Mouse (Mus musculus): ENCODE results near the gene Dok5. TPM values are rescaled to one million over a fixed set of nuclear protein-coding genes. Genes with fewer than 3 reads are reported as not detected.

Dok5 gene
- polyA plus RNA-seq, 1 experiment, result not detected

- peaks cover 55% of the 10 kb centered on the region for H3K9me3 ChIP-seq
- TF ChIP-seq GATA1 (IDR thresholded peaks at IDR 0.05; ENCODE audit: borderline replicate concordance, low read length), result no peak
- no peak for TF ChIP-seq FLI1 (IDR thresholded peaks at IDR 0.05; ENCODE audit: low read length)
- H3K27me3 ChIP-seq (replicated peaks), result no peaks in the 10 kb centered on the region
- H3K4me3 ChIP-seq (replicated peaks), result no peak overlapping the region
- H3K4me1 ChIP-seq, result no peaks in the 10 kb centered on the region
- H3K36me3 ChIP-seq (replicated peaks; ENCODE audit: low read length), result no peaks in the 10 kb centered on the region
Measured at GRCm38 (mm10) chr2:170903029-170903306, 171.4 kb downstream of the Dok5 start.

GRCm38 (mm10) chr2:170903367-170903766 lies 171.8 kb downstream of the Dok5 start:
- Histone ChIP-seq H3K9me3 (peaks cover 55% of the 10 kb centered on the region), H3K36me3 (replicated peaks; ENCODE audit: low read length) (no peaks in the 10 kb centered on the region), H3K4me3 (replicated peaks) (peak overlapping the region; percentile 76), H3K4me1 (no peaks in the 10 kb centered on the region), H3K27me3 (replicated peaks) (no peaks in the 10 kb centered on the region)
- TF ChIP-seq GATA1 (IDR thresholded peaks at IDR 0.05; ENCODE audit: borderline replicate concordance, low read length), result no peak
- no peak for TF ChIP-seq FLI1 (IDR thresholded peaks at IDR 0.05; ENCODE audit: low read length)

- no peak for TF ChIP-seq FLI1 (IDR thresholded peaks at IDR 0.05; ENCODE audit: low read length)
- TF ChIP-seq GATA1 (IDR thresholded peaks at IDR 0.05; ENCODE audit: borderline replicate concordance, low read length), result no peak
- no peaks in the 10 kb centered on the region for H3K4me1 ChIP-seq
- H3K9me3 ChIP-seq, result peaks cover 51% of the 10 kb centered on the region
- no peaks in the 10 kb centered on the region for H3K27me3 ChIP-seq (replicated peaks)
- H3K36me3 ChIP-seq (replicated peaks; ENCODE audit: low read length), result no peaks in the 10 kb centered on the region
- no peak overlapping the region for H3K4me3 ChIP-seq (replicated peaks)
Measured at GRCm38 (mm10) chr2:170912589-170913223, 181.1 kb downstream of the Dok5 start.

- no peaks in the 10 kb centered on the region for H3K27me3 ChIP-seq (replicated peaks)
- no peaks in the 10 kb centered on the region for H3K36me3 ChIP-seq (replicated peaks; ENCODE audit: low read length)
- TF ChIP-seq FLI1 (IDR thresholded peaks at IDR 0.05; ENCODE audit: low read length), result no peak
- no peak overlapping the region for H3K4me3 ChIP-seq (replicated peaks)
- H3K4me1 ChIP-seq, result no peaks in the 10 kb centered on the region
- H3K9me3 ChIP-seq, result peaks cover 58% of the 10 kb centered on the region
Measured at GRCm38 (mm10) chr2:170913863-170914262, 182.3 kb downstream of the Dok5 start.

- Histone ChIP-seq H3K4me3 (replicated peaks) (peak overlapping the region; percentile 77), H3K27me3 (replicated peaks) (no peaks in the 10 kb centered on the region), H3K9me3 (peaks cover 62% of the 10 kb centered on the region), H3K4me1 (no peaks in the 10 kb centered on the region), H3K36me3 (replicated peaks; ENCODE audit: low read length) (no peaks in the 10 kb centered on the region)
- TF ChIP-seq FLI1 (IDR thresholded peaks at IDR 0.05; ENCODE audit: low read length), result no peak
Measured at GRCm38 (mm10) chr2:170915646-170916045, 184.0 kb downstream of the Dok5 start.

GRCm38 (mm10) chr2:170922260-170922659 lies 190.7 kb downstream of the Dok5 start:
- Histone ChIP-seq H3K4me1 (no peaks in the 10 kb centered on the region), H3K9me3 (peaks cover 59% of the 10 kb centered on the region), H3K4me3 (replicated peaks) (no peak overlapping the region), H3K36me3 (replicated peaks; ENCODE audit: low read length) (no peaks in the 10 kb centered on the region), H3K27me3 (replicated peaks) (no peaks in the 10 kb centered on the region)
- TF ChIP-seq GATA1 (IDR thresholded peaks at IDR 0.05; ENCODE audit: borderline replicate concordance, low read length) (no peak), FLI1 (IDR thresholded peaks at IDR 0.05; ENCODE audit: low read length) (no peak)

GRCm38 (mm10) chr2:170924131-170924530 lies 192.5 kb downstream of the Dok5 start:
- TF ChIP-seq FLI1 (IDR thresholded peaks at IDR 0.05; ENCODE audit: low read length) (no peak), GATA1 (IDR thresholded peaks at IDR 0.05; ENCODE audit: borderline replicate concordance, low read length) (no peak)
- no peaks in the 10 kb centered on the region for H3K36me3 ChIP-seq (replicated peaks; ENCODE audit: low read length)
- H3K4me3 ChIP-seq (replicated peaks), result no peak overlapping the region
- H3K4me1 ChIP-seq, result no peaks in the 10 kb centered on the region
- H3K9me3 ChIP-seq, result peaks cover 55% of the 10 kb centered on the region
- H3K27me3 ChIP-seq (replicated peaks), result no peaks in the 10 kb centered on the region

- peaks cover 57% of the 10 kb centered on the region for H3K9me3 ChIP-seq
- H3K27me3 ChIP-seq (replicated peaks), result no peaks in the 10 kb centered on the region
- no peaks in the 10 kb centered on the region for H3K36me3 ChIP-seq (replicated peaks; ENCODE audit: low read length)
- no peaks in the 10 kb centered on the region for H3K4me1 ChIP-seq
- no peak overlapping the region for H3K4me3 ChIP-seq (replicated peaks)
- TF ChIP-seq FLI1 (IDR thresholded peaks at IDR 0.05; ENCODE audit: low read length) (no peak), GATA1 (IDR thresholded peaks at IDR 0.05; ENCODE audit: borderline replicate concordance, low read length) (no peak)
Measured at GRCm38 (mm10) chr2:170926237-170926636, 194.6 kb downstream of the Dok5 start.

Other genes with a start within 250 kb of the Dok5 start
- 3.5 TPM in 1 of 2 replicates, not detected in the other for gene Pfdn4, start 235.4 kb upstream of the Dok5 start, polyA plus RNA-seq (2012; ENCODE audit: insufficient read depth, low replicate concordance)
- not detected in 2 replicates for gene Cyp24a1, start 234.7 kb upstream of the Dok5 start, polyA plus RNA-seq (2012; ENCODE audit: insufficient read depth, low replicate concordance)
- not detected in 2 replicates for gene 4930470P17Rik, start 129.8 kb upstream of the Dok5 start, polyA plus RNA-seq (2012; ENCODE audit: insufficient read depth, low replicate concordance)

Data from megakaryocyte, embryonic 14.5 days (primary cell).